Mouse (Mus musculus) G1E (cell line): ENCODE results near the gene Ntrk3. TPM values are rescaled to one million over a fixed set of nuclear protein-coding genes. Genes with fewer than 3 reads are reported as not detected.

ENCODE experiments used
- ATAC-seq: 2 replicates; pipeline ENCODE4 v1.8.0; 2016; ENCODE audit warnings: mild to moderate bottlenecking; ENCODE audit not compliant: insufficient number of reproducible peaks, poor library complexity, low FRiP score, severe bottlenecking; ENCODE audit errors: extremely low read depth
- DNase-seq: peaks from one replicate; pipeline ENCODE4 v3.0.0; 2012; ENCODE audit warnings: low spot score
- H3K27me3 ChIP-seq: 2 replicates; pipeline ENCODE4 v1.6.1; 2012; ENCODE audit warnings: mild to moderate bottlenecking, low read length, inconsistent platforms; ENCODE audit not compliant: insufficient read depth
- H3K36me3 ChIP-seq: replicated peaks from 2 replicates; pipeline ENCODE3; 2012; ENCODE audit warnings: mild to moderate bottlenecking, inconsistent platforms
- H3K4me1 ChIP-seq: 2 replicates; pipeline ENCODE4 v1.6.1; 2012; ENCODE audit warnings: low read depth, low read length, inconsistent platforms, mixed read lengths; ENCODE audit not compliant: insufficient read depth
- H3K4me3 ChIP-seq: 2 replicates; pipeline ENCODE4 v1.5.1; 2012; ENCODE audit warnings: low read depth, mild to moderate bottlenecking, inconsistent platforms, low read length, moderate library complexity, mixed read lengths
- H3K9me3 ChIP-seq: replicated peaks from 2 replicates; pipeline ENCODE4 v1.6.1; 2012; ENCODE audit warnings: inconsistent platforms
- CTCF ChIP-seq: IDR thresholded peaks from 2 replicates; pipeline ENCODE4 v1.5.1; 2012; ENCODE audit warnings: low read depth, low read length, inconsistent platforms, mixed read lengths
- GATA1 ChIP-seq: IDR thresholded peaks from 2 replicates; pipeline ENCODE4 v1.6.1; 2012; ENCODE audit warnings: borderline replicate concordance, low read length, inconsistent platforms, mixed read lengths
- GATA2 ChIP-seq: IDR thresholded peaks from 2 replicates; pipeline ENCODE4 v1.6.1; 2012; ENCODE audit warnings: low read depth, low read length, inconsistent platforms, borderline replicate concordance
- POLR2AphosphoS5 ChIP-seq: IDR thresholded peaks from 2 replicates; pipeline ENCODE4 v1.6.1; 2012; ENCODE audit warnings: low read depth, low read length, inconsistent platforms; ENCODE audit not compliant: insufficient replicate concordance
- TAL1 ChIP-seq: conservative IDR thresholded peaks from 2 replicates; pipeline ENCODE4 v1.6.1; 2012; ENCODE audit warnings: low read depth, low read length, inconsistent platforms, mixed read lengths
- polyA plus RNA-seq: library from polyadenylated mRNA; stranded (reverse); fragments of >175 nt; gene quantifications from 2 replicates; pipeline ENCODE4 v1.2.3, GENCODE M21; 2012
- total RNA-seq, 2 experiments: library from RNA; stranded (forward) in 1 of 2; stranded (reverse) in 1 of 2; fragments of 200-1000 nt in 1 of 2; fragments of >200 nt in 1 of 2; fragmentation: Nextera tagmentation in 1 of 2; gene quantifications; 2 replicates each; pipeline ENCODE4 v1.2.3; 2014 to 2017

Gene Ntrk3
- total and polyA plus RNA-seq, 3 experiments, result 0.27 TPM; not detected in 2

DNA sequence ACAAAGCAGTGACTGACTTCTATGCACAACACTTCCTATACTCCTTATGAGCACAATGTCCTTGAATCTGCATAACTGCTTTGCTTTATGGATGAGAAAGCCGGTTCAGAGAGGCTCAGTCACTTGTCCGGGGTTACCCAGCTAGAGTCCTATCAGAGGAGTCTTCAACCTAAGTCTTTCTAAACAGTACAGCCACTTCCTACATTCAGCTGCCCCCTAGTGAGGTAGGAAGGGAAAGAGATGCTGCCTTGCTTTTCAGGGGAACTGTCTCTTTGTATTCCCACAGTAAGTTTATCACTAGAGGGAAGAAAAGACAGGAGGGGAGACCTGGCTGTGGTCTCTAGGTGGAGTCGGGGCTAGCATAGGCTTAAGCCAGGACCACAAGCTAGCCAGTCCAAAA, 151.0 kb downstream of the Ntrk3 start:
- Histone ChIP-seq H3K4me1 (no peaks in the 10 kb centered on the region), H3K4me3 (no peak overlapping the region), H3K9me3 (no peaks in the 10 kb centered on the region), H3K36me3 (no peaks in the 10 kb centered on the region), H3K27me3 (0 out of 2 replicates have a peak, but pooled peaks cover 2% of the 10 kb centered on the region)
- no peak for DNase-seq
- TF ChIP-seq GATA1, result no peak
- no peak for TF ChIP-seq POLR2AphosphoS5
- TF ChIP-seq GATA2, result no peak
- no peak for TF ChIP-seq TAL1
- TF ChIP-seq CTCF, result no peak
- ATAC-seq, result no peak

DNA sequence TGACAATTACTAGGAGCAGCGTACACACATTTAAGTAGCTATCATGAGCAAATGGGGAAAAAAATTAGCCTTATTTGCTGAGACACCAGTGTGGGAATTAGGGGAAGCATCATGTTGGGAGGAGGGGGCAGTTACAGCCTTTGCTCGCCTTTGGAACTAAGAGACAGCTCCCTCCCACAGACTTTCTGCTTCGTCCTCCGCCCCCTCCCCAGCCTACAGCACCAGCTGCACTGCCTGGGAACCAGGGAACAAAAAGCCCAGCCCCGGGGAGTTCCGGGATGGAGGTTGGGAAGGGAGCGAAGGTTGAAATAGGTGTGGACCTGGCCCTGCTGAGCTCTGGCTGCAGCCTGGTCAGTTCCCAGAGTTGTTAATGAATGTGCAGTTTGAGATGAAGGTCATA, 151.9 kb downstream of the Ntrk3 start:
- H3K9me3 ChIP-seq, result no peaks in the 10 kb centered on the region
- ATAC-seq (no peak), DNase-seq (no peak)
- no peaks in the 10 kb centered on the region for H3K36me3 ChIP-seq
- H3K4me3 ChIP-seq, result no peak overlapping the region
- 0 out of 2 replicates have a peak, but pooled peaks cover 2% of the 10 kb centered on the region for H3K27me3 ChIP-seq
- no peaks in the 10 kb centered on the region for H3K4me1 ChIP-seq
- TF ChIP-seq GATA1 (no peak), POLR2AphosphoS5 (no peak), CTCF (no peak), TAL1 (no peak), GATA2 (no peak)

DNA sequence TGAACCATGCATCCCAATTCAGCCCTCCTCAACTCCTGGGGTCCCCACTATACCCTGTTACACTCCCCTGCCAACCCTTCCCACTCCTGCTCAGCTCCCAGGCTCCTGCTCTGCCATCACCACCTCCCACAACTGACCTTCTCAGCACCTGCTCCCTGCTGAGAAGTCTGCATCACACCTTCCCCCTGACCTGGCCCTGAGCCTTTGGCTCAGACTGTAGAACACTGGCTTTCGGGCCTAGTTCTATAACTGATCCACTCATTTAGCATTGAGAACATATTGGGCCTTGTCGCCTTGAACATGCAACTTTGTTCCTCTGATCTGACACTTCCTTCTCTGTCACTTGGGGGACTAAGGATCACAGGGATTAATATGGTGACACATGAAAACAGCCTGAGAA, 152.9 kb downstream of the Ntrk3 start:
- Histone ChIP-seq H3K4me3 (no peak overlapping the region), H3K4me1 (no peaks in the 10 kb centered on the region), H3K36me3 (no peaks in the 10 kb centered on the region), H3K9me3 (no peaks in the 10 kb centered on the region), H3K27me3 (0 out of 2 replicates have a peak, but pooled peaks cover 2% of the 10 kb centered on the region)
- TF ChIP-seq TAL1 (no peak), GATA2 (no peak), GATA1 (no peak), CTCF (no peak), POLR2AphosphoS5 (no peak)
- DNase-seq (no peak), ATAC-seq (no peak)

DNA sequence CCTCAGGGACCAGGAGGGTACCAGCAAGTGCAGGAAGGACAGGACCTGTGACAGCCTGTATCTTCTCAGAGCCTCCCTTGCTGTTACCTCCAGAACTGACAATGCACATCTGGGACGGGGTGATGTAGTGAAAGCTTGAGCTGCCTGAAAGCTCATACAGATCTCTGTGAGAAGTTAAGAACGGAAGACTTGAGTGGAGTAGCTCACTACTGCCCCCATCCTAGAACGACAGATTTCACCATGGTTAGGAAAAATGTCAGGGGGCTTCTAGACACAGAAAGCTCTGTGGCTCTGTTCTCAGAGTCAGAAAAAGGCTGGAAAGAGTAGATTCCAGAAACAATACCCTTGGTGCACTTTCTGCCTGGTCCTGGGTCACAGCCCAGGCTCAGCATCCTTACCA, 153.3 kb downstream of the Ntrk3 start:
- Histone ChIP-seq H3K9me3 (no peaks in the 10 kb centered on the region), H3K27me3 (peaks cover 2% of the 10 kb centered on the region; the same call in 1 of the 2 replicates), H3K4me1 (no peaks in the 10 kb centered on the region), H3K36me3 (no peaks in the 10 kb centered on the region), H3K4me3 (no peak overlapping the region)
- ATAC-seq, result no peak
- no peak for TF ChIP-seq GATA1
- TF ChIP-seq GATA2, result no peak
- no peak for TF ChIP-seq POLR2AphosphoS5
- no peak for TF ChIP-seq TAL1
- no peak for TF ChIP-seq CTCF
- no peak for DNase-seq

DNA sequence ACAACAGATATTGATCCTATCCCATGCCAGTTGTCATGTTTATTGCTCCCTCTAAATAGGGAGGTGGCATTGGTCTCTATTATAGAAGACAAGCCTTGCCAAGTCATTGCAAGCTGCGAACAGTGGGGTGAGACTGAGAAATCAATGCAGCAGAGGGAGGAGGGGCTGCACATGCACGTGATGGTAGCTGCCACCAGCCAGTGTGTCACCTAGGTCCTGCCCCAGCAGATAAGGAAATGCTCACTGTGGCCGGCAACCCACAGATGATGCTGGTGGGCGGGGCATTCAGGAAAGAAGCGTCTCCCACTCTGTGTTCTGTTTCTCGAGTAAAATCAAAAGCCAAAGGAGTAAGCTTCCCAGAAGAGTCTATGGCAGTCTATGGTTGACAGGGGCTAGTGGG, 154.1 kb downstream of the Ntrk3 start:
- ATAC-seq (no peak), DNase-seq (no peak)
- peaks cover 5% of the 10 kb centered on the region for H3K9me3 ChIP-seq
- no peaks in the 10 kb centered on the region for H3K36me3 ChIP-seq
- TF ChIP-seq POLR2AphosphoS5, result no peak
- no peak for TF ChIP-seq CTCF
- no peak for TF ChIP-seq GATA1
- no peak for TF ChIP-seq GATA2
- no peak for TF ChIP-seq TAL1
- no peak overlapping the region for H3K4me3 ChIP-seq
- H3K27me3 ChIP-seq, result peaks cover 2% of the 10 kb centered on the region; the same call in 1 of the 2 replicates
- H3K4me1 ChIP-seq, result no peaks in the 10 kb centered on the region

DNA sequence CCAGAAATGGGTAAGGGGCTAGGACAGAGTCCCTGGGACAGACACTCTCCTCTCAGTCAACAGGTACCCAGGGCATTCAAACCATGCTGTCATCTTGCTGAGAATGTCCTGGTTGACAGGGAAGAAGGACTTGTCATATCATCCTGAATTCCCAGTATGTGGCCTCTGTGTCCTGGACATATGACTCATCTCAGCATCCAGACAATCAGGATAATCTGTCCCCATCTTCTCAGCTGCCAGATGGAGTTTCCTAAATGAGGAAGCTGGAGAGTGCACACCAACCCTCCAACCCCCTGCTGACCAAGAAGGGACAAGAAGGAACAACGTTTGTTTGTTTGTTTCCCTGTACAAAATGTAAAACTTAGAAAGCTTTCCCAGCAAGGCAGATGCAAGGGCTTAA, 156.5 kb downstream of the Ntrk3 start:
- no peaks in the 10 kb centered on the region; the same call in 1 of the 2 replicates for H3K27me3 ChIP-seq

More for the DNA sequence above, 156.5 kb downstream of the Ntrk3 start:
- no peak overlapping the region for H3K4me3 ChIP-seq
- H3K36me3 ChIP-seq, result no peaks in the 10 kb centered on the region
- ATAC-seq (no peak), DNase-seq (no peak)
- H3K4me1 ChIP-seq, result no peaks in the 10 kb centered on the region
- TF ChIP-seq CTCF (no peak), GATA1 (no peak), GATA2 (no peak)
- peaks cover 18% of the 10 kb centered on the region for H3K9me3 ChIP-seq
